Mouse (Mus musculus) neural tube, embryonic 12.5 days (tissue): ENCODE results near the gene Fam183b. TPM values are rescaled to one million over a fixed set of nuclear protein-coding genes. Genes with fewer than 3 reads are reported as not detected.
"Not testable (repeated sequence)": the region's sequence is repeated elsewhere in the genome, so short reads cannot be mapped to it uniquely, and the experiment has no call there.

Experiments used
- ATAC-seq: fragments of 200-750 bp; cut with Nextera tagmentation; 2 replicates; pipeline ENCODE4 v1.8.0; 2017; ENCODE audit warnings: low read depth, mild to moderate bottlenecking, moderate TSS enrichment, moderate library complexity; ENCODE audit not compliant: low FRiP score
- H3K27ac ChIP-seq: fragments of 300-500 bp; sonication (generic); 2 replicates; pipeline ENCODE4 v1.5.1; 2016
- H3K27me3 ChIP-seq: fragments of 300-500 bp; sonication (generic); replicated peaks from 2 replicates; pipeline ENCODE4 v1.6.1; 2016; ENCODE audit warnings: mild to moderate bottlenecking
- H3K36me3 ChIP-seq: fragments of 300-500 bp; sonication (generic); 2 replicates; pipeline ENCODE4 v1.6.1; 2016; ENCODE audit warnings: mild to moderate bottlenecking
- H3K4me1 ChIP-seq: fragments of 300-500 bp; sonication (generic); 2 replicates; pipeline ENCODE4 v1.6.1; 2016
- H3K4me2 ChIP-seq: fragments of 300-500 bp; sonication (generic); replicated peaks from 2 replicates; pipeline ENCODE4 v1.6.1; 2016; ENCODE audit warnings: mild to moderate bottlenecking
- H3K4me3 ChIP-seq: fragments of 300-500 bp; sonication (generic); 2 replicates; pipeline ENCODE4 v1.5.1; 2016
- H3K9ac ChIP-seq: fragments of 300-500 bp; sonication (generic); 2 replicates; pipeline ENCODE4 v1.6.1; 2016; ENCODE audit warnings: mild to moderate bottlenecking
- H3K9me3 ChIP-seq: fragments of 300-500 bp; sonication (generic); 2 replicates; pipeline ENCODE4 v1.6.1; 2016; ENCODE audit warnings: mild to moderate bottlenecking
- WGBS: fragments of 180-500 bp; shearing (Covaris S2); methylation state at CpG from one replicate; pipeline ENCODE4 v1.1.7; 2016; 5-methylcytosine and 5-hydroxymethylcytosine counted together
- polyA plus RNA-seq: library from polyadenylated mRNA; unstranded; fragments of >200 nt; fragmentation: Nextera tagmentation; extraction: Ambion mirVana; gene quantifications from 2 replicates; pipeline ENCODE4 v1.2.1, GENCODE M21; 2016

Fam183b gene
- polyA plus RNA-seq, 1 experiment from 2014 or later: 5.2 TPM

DNA sequence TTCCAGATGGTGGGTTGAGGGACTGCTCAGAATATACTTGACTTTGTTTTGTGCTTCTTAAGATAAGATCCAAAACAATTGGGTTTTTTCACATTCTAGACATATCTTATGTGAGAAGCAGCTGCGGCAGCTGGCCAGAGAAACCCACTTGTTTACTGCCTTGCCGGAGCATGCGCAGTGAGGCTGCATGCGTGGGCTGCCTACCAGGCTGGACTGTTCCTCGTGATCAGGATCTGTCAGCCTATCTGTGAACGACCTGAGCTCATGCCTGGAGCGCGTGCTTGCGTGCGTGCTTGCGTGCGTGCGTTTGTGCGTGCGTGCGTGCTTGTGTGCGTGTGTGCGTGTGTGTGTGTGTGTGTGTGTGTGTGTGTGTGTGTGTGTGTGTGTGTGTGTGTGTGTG lies 50.7 kb downstream of the Fam183b start:
- not testable (repeated sequence) for H3K4me1 ChIP-seq, H3K27me3 ChIP-seq, ATAC-seq, H3K4me3 ChIP-seq, H3K27ac ChIP-seq, H3K9me3 ChIP-seq, H3K4me2 ChIP-seq, H3K9ac ChIP-seq, H3K36me3 ChIP-seq
- WGBS: 75% methylated on average over 18 of the region's 18 CpGs

Other genes with a start within 250 kb of the Fam183b start
- gene Olfr328, start 246.3 kb downstream of the Fam183b start, polyA plus RNA-seq: 0.09 TPM in 1 of 2 replicates, not detected in the other
- gene Olfr224, start 231.4 kb downstream of the Fam183b start, polyA plus RNA-seq: not detected in 2 replicates
- gene Olfr325, start 224.2 kb downstream of the Fam183b start, polyA plus RNA-seq: not detected in 2 replicates
- gene Olfr324, start 206.8 kb downstream of the Fam183b start, polyA plus RNA-seq: not detected in 2 replicates
- gene 2210407C18Rik, start 185.9 kb downstream of the Fam183b start, polyA plus RNA-seq: not detected in 2 replicates
- gene Olfr323, start 171.5 kb downstream of the Fam183b start, polyA plus RNA-seq: not detected in 2 replicates
- gene Trim58, start 161.5 kb downstream of the Fam183b start, polyA plus RNA-seq: 0.41 and 0.44 TPM in 2 replicates
- gene Olfr322, start 143.2 kb downstream of the Fam183b start, polyA plus RNA-seq: not detected in 2 replicates
- not detected in 2 replicates for gene Olfr320, start 120.9 kb downstream of the Fam183b start, polyA plus RNA-seq
- gene Olfr319, start 102.8 kb downstream of the Fam183b start, polyA plus RNA-seq: not detected in 2 replicates
- not detected in 2 replicates for gene Olfr318, start 77.9 kb downstream of the Fam183b start, polyA plus RNA-seq
- gene Olfr317, start 62.7 kb downstream of the Fam183b start, polyA plus RNA-seq: 0.06 and 0.16 TPM in 2 replicates
- gene Olfr316, start 49.2 kb downstream of the Fam183b start, polyA plus RNA-seq: not detected in 2 replicates
- not detected in 2 replicates for gene Olfr315, start 28.8 kb downstream of the Fam183b start, polyA plus RNA-seq
- gene Olfr314, start 19.0 kb downstream of the Fam183b start, polyA plus RNA-seq: not detected in 2 replicates
- gene Olfr313, start 13.0 kb upstream of the Fam183b start, polyA plus RNA-seq: not detected in 2 replicates
- gene Olfr312, start 27.3 kb upstream of the Fam183b start, polyA plus RNA-seq: not detected in 2 replicates
- gene Olfr311, start 37.3 kb upstream of the Fam183b start, polyA plus RNA-seq: not detected in 2 replicates
- 16.8 and 18.2 TPM in 2 replicates for gene Gm12258, start 45.2 kb upstream of the Fam183b start, polyA plus RNA-seq
- 10.7 and 10.8 TPM in 2 replicates for gene 2810021J22Rik, start 65.3 kb upstream of the Fam183b start, polyA plus RNA-seq
- gene Zfp39, start 102.3 kb upstream of the Fam183b start, polyA plus RNA-seq: 4.3 and 7.0 TPM in 2 replicates
- gene Btnl10, start 115.9 kb upstream of the Fam183b start, polyA plus RNA-seq: not detected in 2 replicates
- 594 and 608 TPM in 2 replicates for gene Rnf187, start 137.0 kb upstream of the Fam183b start, polyA plus RNA-seq
- 167 and 246 TPM in 2 replicates for gene Hist3h2ba, start 147.0 kb upstream of the Fam183b start, polyA plus RNA-seq
- 91.6 and 103 TPM in 2 replicates for gene Hist3h2a, start 152.7 kb upstream of the Fam183b start, polyA plus RNA-seq
- 0.84 and 1.0 TPM in 2 replicates for gene Trim17, start 152.7 kb upstream of the Fam183b start, polyA plus RNA-seq
- gene Trim11, start 176.1 kb upstream of the Fam183b start, polyA plus RNA-seq: 20.5 TPM in 2 replicates